Mouse (Mus musculus): ENCODE measurements at regions not wholly inside any gene's neighbourhood (a gene's known extent, or its start where the extent isn't known, plus 50 kb on each side); places are given as distances from the start of the nearest gene placed in this dataset.
"Not testable (repeated sequence)": the region's sequence is repeated elsewhere in the genome, so short reads cannot be mapped to it uniquely, and the experiment has no call there.

- no peak for DNase-seq (ENCODE audit: low spot score in 2 of 2)
These were observed 265.0 kb downstream of the Etnk1 start for GRCm38 (mm10) chr6:143431896-143432450.

DNA sequence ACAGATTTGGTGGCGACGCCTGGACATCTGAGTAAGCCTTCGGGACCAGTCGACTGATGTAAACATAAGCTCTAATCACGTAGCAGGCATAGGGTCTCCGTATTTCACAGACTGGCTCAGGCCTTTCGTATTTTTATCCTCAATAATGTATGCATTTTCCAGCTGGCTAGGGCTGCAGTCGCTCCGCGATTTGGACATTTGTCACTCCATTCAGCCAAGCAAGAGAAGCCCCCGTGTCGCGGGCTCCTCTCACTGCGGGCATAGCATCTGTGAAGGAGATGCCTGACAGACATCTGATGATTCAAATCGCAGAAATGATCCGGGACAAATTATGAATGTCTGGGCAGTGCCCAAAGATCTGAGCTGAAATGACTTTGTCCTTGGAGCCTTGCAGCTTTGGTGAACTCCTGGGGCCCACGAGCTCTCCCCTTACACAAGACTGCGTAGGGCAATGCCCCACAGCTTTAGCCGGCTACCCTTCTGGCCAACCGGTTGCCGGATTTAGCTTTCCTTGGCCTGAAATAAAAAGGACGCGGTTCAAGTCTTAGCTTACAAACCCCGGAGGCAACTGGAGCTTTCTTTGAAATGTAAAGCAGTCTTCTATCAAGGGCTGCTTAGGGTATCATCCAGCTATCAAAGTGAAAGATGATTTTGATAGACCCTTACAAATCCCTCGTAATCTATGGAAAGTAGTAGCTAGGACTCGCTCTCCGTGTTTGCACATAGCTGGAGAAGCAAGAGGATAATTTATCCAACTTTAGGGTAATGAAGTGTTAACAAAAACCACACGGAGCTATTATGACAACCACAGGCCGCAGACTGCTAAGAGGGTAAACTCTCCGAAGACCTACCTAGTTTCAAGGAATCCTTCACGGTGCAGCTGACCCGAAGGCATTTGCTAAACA is 270.6 kb downstream of the Etnk1 start:
- no peak for DNase-seq (ENCODE audit: low spot score in 2 of 2)

DNA sequence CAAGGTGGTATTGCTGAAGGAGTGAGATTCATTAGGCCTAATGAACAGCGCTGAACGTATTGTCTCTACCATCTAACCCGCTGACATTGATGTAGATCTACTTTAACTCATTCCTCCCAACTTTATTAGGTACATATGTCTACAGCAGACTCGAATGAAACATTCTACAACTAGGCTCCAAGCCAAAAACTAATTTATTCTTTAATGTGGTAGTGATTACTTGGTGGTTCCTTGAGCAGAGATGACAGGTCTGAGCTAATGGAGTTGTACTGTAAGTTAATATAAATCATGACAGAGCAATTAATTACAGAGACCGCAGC is 271.2 kb downstream of the Etnk1 start:
- DNase-seq (ENCODE audit: low spot score in 2 of 2): no peak

DNA sequence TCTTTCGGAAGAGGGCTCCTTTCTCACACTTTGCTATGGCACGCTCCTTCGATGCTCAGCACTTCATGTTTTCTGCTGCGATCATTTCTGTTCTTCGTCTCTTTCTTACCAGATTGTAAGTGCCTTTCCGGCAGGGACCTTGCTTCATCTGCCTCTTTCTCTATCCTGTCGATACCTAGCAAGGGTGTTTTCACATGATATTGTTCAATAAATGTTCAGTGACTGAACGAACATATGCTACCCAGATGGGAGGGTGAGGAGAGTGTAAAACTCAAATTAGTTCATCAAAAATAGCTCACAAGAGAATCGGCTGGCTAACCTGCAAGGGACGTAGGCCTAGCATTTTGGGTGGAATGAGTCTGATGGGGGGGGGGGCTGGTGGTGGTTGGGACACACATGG is 272.5 kb downstream of the Etnk1 start:
- no peak for DNase-seq (ENCODE audit: low spot score in 2 of 2)

GRCm38 (mm10) chr6:143440237-143440950 is 273.4 kb downstream of the Etnk1 start:
- DNase-seq (ENCODE audit: low spot score in 2 of 2): no peak

DNA sequence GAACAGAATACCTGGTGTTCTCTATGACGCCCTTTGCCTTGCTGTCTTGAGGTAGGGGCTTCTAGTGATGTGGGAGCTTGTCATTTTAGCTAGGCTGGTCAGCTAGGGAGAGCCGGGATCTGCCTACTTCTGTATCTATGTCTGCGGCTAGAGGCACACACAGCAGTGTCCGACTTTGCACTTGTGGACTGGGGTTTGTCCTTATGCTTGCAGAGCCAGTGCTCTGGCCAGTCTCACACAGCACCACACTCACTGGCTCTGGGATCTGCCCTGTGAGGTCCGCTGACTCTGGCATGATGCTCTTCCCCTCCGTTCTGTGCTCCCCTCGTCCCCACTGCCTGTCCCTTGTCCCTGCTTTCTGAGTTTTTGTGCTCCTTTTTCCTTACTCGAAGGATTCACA is 275.3 kb downstream of the Etnk1 start:
- DNase-seq (ENCODE audit: low spot score in 2 of 2): no peak

GRCm38 (mm10) chr6:143443446-143443845 is 276.4 kb downstream of the Etnk1 start:
- DNase-seq (ENCODE audit: low spot score in 2 of 2): no peak

DNA sequence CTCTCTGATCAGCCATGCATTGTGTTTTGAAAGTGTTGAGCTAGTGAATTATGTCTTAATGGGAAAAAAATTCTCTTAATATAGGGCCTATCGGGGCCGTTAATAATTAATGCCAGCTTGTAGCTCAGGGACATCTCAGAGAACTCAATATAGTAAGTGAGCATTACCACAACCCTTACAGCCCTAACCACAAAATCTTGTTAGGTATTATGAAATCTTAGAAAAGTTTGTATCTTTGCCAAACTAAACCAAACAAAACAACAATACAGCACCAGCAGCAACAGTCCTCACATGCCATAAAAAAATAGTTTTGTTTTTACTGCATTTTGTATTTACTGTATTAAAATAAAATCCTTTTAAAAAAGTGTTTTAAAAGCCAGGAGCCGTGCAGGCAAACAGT is 277.8 kb downstream of the Etnk1 start:
- no peak for DNase-seq (ENCODE audit: low spot score in 2 of 2)

GRCm38 (mm10) chr6:143445834-143446552 is 279.0 kb downstream of the Etnk1 start:
- no peak for DNase-seq (ENCODE audit: low spot score in 2 of 2)

GRCm38 (mm10) chr6:143447060-143447459 is 280.0 kb downstream of the Etnk1 start:
- DNase-seq (ENCODE audit: low spot score in 2 of 2): no peak

DNA sequence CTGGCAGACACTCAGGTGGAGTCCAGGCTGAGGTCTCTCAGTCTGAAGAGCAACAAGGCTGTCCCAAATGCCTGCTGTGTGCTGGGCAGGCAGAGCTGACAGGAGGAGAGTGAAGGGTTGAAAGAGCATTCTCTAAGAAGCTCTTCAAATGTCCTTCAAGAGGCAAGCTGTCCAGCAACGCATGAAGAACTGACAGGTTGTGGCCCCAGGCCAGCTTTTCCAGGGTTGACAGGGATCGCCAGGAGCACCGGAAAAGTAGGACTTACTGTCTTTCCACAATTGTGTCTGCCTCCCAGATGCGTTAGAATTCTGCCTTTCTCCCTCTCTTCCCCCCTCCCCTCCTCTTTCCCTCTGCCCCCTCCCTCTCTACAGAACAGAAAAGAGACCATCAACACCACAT is 282.1 kb downstream of the Etnk1 start:
- no peak for DNase-seq (ENCODE audit: low spot score in 2 of 2)

- DNase-seq (ENCODE audit: low spot score in 2 of 2): no peak
These were observed 284.8 kb downstream of the Etnk1 start for GRCm38 (mm10) chr6:143451869-143452268.

GRCm38 (mm10) chr6:143454695-143455218 is 287.7 kb downstream of the Etnk1 start:
- DNase-seq (ENCODE audit: low spot score in 2 of 2): no peak

GRCm38 (mm10) chr6:143464907-143465537 is 298.0 kb downstream of the Etnk1 start:
- no peak for DNase-seq (ENCODE audit: low spot score in 2 of 2)

DNA sequence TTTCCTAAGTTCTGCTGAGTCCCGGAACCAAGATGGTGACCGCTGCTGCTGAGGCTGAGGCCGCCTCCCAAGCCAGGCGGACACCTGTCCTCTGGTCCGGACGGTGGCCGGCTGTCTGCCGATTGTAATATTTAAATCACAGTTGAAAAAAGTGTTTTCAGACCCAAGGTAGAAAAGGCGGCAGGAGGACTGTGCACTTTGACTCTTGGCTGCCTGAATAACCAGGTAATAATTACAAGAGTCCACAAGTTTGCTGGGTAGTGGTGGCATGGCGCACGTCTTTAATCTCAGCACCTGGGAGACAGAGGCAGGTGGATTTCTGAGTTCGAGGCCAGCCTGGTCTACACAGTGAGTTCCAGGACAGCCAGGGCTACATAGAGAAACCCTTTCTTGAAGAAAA is 305.7 kb downstream of the Etnk1 start:
- DNase-seq (ENCODE audit: low spot score in 2 of 2): not testable (repeated sequence)

GRCm38 (mm10) chr6:143474396-143474795 is 307.4 kb downstream of the Etnk1 start:
- no peak for DNase-seq (ENCODE audit: low spot score in 2 of 2)

DNA sequence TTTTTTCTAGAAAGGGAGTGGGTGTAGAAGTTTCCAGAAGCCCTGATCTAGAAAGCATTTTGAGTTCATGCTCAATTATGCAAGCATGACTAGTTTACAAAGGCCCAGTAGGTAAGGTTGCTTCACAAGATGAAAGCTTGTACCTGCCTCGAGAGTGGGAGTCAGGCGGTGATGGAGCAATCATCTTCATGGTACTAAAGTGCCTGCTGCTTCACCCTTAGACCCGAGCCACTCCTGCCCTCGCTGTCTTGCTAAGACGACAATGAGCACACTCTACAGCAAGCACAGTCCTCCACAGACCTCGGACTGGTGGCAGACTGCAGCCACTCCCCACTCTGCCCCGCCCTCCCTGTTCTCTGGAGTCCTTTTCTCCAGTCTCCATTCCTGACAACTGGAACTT is 308.3 kb downstream of the Etnk1 start:
- DNase-seq (ENCODE audit: low spot score in 2 of 2): no peak

DNA sequence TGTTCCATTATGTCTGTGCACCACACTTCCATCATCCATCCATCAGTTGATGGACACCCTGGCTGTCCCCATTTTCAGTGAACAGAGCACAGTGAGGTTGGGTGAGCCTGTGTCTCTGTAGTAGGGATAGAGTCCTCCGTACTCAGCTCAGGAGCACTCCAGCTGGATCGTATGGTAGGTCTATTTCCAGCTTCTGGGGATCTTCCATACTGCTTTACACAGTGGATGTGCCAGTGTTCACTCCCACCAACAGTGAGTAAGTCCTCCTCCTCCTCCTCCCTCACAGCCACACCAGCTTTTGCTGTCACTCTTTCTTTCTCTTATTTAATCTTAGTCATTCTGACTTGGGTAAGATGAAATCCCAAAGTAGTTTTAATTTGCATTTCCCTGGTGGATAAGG is 310.4 kb downstream of the Etnk1 start:
- no peak for DNase-seq (ENCODE audit: low spot score in 2 of 2)

GRCm38 (mm10) chr6:143479239-143479638 is 312.2 kb downstream of the Etnk1 start:
- DNase-seq (ENCODE audit: low spot score in 2 of 2): no peak

DNA sequence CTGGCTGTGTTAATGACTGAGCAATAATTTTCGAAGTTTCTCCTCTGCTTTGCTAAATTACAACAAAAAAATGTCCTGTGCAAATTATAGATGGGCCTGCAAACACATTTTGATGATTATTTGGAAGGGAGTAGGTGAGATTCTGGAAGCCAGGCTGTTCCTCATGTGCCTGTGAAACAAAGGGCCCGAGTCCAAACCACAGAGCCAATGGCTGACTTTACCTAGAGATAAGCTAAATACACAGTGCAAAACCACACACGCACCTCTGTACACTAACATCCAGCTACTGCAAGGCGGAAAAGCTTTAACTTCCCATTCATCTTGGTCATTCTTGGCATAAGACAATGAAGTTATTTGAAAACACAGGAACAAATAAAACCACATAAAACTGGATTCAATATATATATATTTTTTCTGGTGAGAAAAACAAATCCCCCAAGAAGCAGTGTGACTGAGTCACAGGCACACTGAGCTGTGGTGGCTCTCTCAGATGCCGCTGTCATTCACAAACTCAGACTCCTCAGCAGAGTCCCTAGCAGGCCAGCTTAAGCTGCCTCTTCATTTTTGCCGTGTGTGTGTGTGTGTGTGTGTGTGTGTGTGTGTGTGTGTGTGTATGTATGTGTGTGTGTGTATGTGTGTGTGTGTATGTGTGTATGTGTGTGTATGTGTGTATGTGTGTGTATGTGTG is 312.8 kb downstream of the Etnk1 start:
- DNase-seq (ENCODE audit: low spot score in 2 of 2): no peak
